Mouse (Mus musculus) heart, adult 2 months (tissue): ENCODE results near the gene Phactr1.

Source experiments
- CTCF ChIP-seq: fragments of 200-600 bp; IDR thresholded peaks from 2 replicates; pipeline ENCODE4 v1.8.1; 2022; ENCODE audit warnings: antibody characterized with exemption, mild to moderate bottlenecking, moderate library complexity
- EP300 ChIP-seq: fragments of 200-500 bp; IDR thresholded peaks from 2 replicates; pipeline ENCODE4 v1.6.1; 2011; ENCODE audit warnings: low read depth, low read length, control low read depth; ENCODE audit not compliant: insufficient read depth
- POLR2A ChIP-seq: fragments of 200-500 bp; IDR thresholded peaks from 2 replicates; pipeline ENCODE4 v1.6.1; 2011; ENCODE audit warnings: mild to moderate bottlenecking, low read depth, low read length, control low read depth; ENCODE audit not compliant: insufficient read depth

- TF ChIP-seq CTCF, result no peak
- no peak for TF ChIP-seq EP300
- TF ChIP-seq POLR2A, result no peak
Measured at GRCm38 (mm10) chr13:43149661-43150060, 469.2 kb downstream of the Phactr1 start.
